Mouse (Mus musculus): ENCODE results near the gene Sdhc. TPM values are rescaled to one million over a fixed set of nuclear protein-coding genes. Genes with fewer than 3 reads are reported as not detected.
"Not testable (repeated sequence)": the region's sequence is repeated elsewhere in the genome, so short reads cannot be mapped to it uniquely, and the experiment has no call there.

The Sdhc gene
- polyA plus RNA-seq, 1 experiment from 2014 or later, result 291 TPM

- no peak for ATAC-seq (ENCODE audit: insufficient read depth, low FRiP score, low TSS enrichment)
Observed at GRCm38 (mm10) chr1:171157965-171158364, 7.6 kb upstream of the Sdhc start.

GRCm38 (mm10) chr1:171156644-171157043 lies 6.2 kb upstream of the Sdhc start:
- Histone ChIP-seq H3K9me3 (ENCODE audit: control insufficient read depth, low read length) (no peaks in the 10 kb centered on the region), H3K4me2 (ENCODE audit: low read depth) (no peak overlapping the region), H3K4me3 (ENCODE audit: low read depth, low read length) (no peak overlapping the region), H3K36me3 (ENCODE audit: control insufficient read depth, insufficient read depth, low read length) (no peaks in the 10 kb centered on the region), H3K27ac (ENCODE audit: low read depth, low read length) (no peak overlapping the region), H3K9ac (ENCODE audit: low read length) (no peak overlapping the region), H3K4me1 (ENCODE audit: control insufficient read depth, insufficient read depth, low read length) (no peaks in the 10 kb centered on the region), H3K27me3 (ENCODE audit: control insufficient read depth, insufficient read depth, low read length) (peaks cover 19% of the 10 kb centered on the region)
- DNase-seq (ENCODE audit: low spot score), result no peak
- WGBS, result 71% methylated on average over 3 of the region's 3 CpGs
- ATAC-seq (ENCODE audit: insufficient read depth, low FRiP score, low TSS enrichment), result no peak

More at GRCm38 (mm10) chr1:171157965-171158364, 7.6 kb upstream of the Sdhc start:
- Histone ChIP-seq H3K4me3 (ENCODE audit: low read depth, low read length) (no peak overlapping the region), H3K27me3 (ENCODE audit: control insufficient read depth, insufficient read depth, low read length) (peaks cover 19% of the 10 kb centered on the region), H3K4me1 (ENCODE audit: control insufficient read depth, insufficient read depth, low read length) (no peaks in the 10 kb centered on the region), H3K36me3 (ENCODE audit: control insufficient read depth, insufficient read depth, low read length) (no peaks in the 10 kb centered on the region), H3K9me3 (ENCODE audit: control insufficient read depth, low read length) (no peaks in the 10 kb centered on the region), H3K27ac (ENCODE audit: low read depth, low read length) (no peak overlapping the region), H3K4me2 (ENCODE audit: low read depth) (no peak overlapping the region), H3K9ac (ENCODE audit: low read length) (no peak overlapping the region)
- DNase-seq (ENCODE audit: low spot score), result no peak

- Histone ChIP-seq H3K9ac (ENCODE audit: low read length) (no peak overlapping the region), H3K36me3 (ENCODE audit: control insufficient read depth, insufficient read depth, low read length) (no peaks in the 10 kb centered on the region), H3K27me3 (ENCODE audit: control insufficient read depth, insufficient read depth, low read length) (no peaks in the 10 kb centered on the region), H3K4me2 (ENCODE audit: low read depth) (no peak overlapping the region), H3K4me3 (ENCODE audit: low read depth, low read length) (no peak overlapping the region), H3K27ac (ENCODE audit: low read depth, low read length) (no peak overlapping the region), H3K9me3 (ENCODE audit: control insufficient read depth, low read length) (no peaks in the 10 kb centered on the region), H3K4me1 (ENCODE audit: control insufficient read depth, insufficient read depth, low read length) (peaks cover 4% of the 10 kb centered on the region; the same call in 1 of the 2 replicates)
- ATAC-seq (ENCODE audit: insufficient read depth, low FRiP score, low TSS enrichment), result no peak
- no peak for DNase-seq (ENCODE audit: low spot score)
- 83% methylated on average over 4 of the region's 4 CpGs for WGBS
Observed at GRCm38 (mm10) chr1:171151966-171152365, 1.6 kb upstream of the Sdhc start.

GRCm38 (mm10) chr1:171150838-171151391 lies 512 bp upstream of the Sdhc start:
- Histone ChIP-seq H3K4me1 (ENCODE audit: control insufficient read depth, insufficient read depth, low read length) (peaks cover 4% of the 10 kb centered on the region; the same call in 1 of the 2 replicates), H3K36me3 (ENCODE audit: control insufficient read depth, insufficient read depth, low read length) (no peaks in the 10 kb centered on the region), H3K9me3 (ENCODE audit: control insufficient read depth, low read length) (no peaks in the 10 kb centered on the region), H3K4me3 (ENCODE audit: low read depth, low read length) (peak overlapping the region; percentile 61), H3K27ac (ENCODE audit: low read depth, low read length) (no peak overlapping the region), H3K9ac (ENCODE audit: low read length) (peak overlapping the region; percentile 67), H3K4me2 (ENCODE audit: low read depth) (peak overlapping the region; percentile 68), H3K27me3 (ENCODE audit: control insufficient read depth, insufficient read depth, low read length) (no peaks in the 10 kb centered on the region)
- WGBS, result 9% methylated on average over 18 of the region's 18 CpGs
- DNase-seq (ENCODE audit: low spot score), result peak; percentile 25
- no peak for ATAC-seq (ENCODE audit: insufficient read depth, low FRiP score, low TSS enrichment)

GRCm38 (mm10) chr1:171142981-171143380 lies 7.4 kb downstream of the Sdhc start:
- 89% methylated on average over 9 of the region's 11 CpGs for WGBS
- H3K27ac ChIP-seq (ENCODE audit: low read depth, low read length); H3K4me3 ChIP-seq (ENCODE audit: low read depth, low read length); DNase-seq (ENCODE audit: low spot score); H3K36me3 ChIP-seq (ENCODE audit: control insufficient read depth, insufficient read depth, low read length); ATAC-seq (ENCODE audit: insufficient read depth, low FRiP score, low TSS enrichment); H3K4me1 ChIP-seq (ENCODE audit: control insufficient read depth, insufficient read depth, low read length); H3K9me3 ChIP-seq (ENCODE audit: control insufficient read depth, low read length); H3K27me3 ChIP-seq (ENCODE audit: control insufficient read depth, insufficient read depth, low read length); H3K4me2 ChIP-seq (ENCODE audit: low read depth); H3K9ac ChIP-seq (ENCODE audit: low read length): not testable (repeated sequence)

- not testable (repeated sequence) for H3K9me3 ChIP-seq (ENCODE audit: control insufficient read depth, low read length); H3K27me3 ChIP-seq (ENCODE audit: control insufficient read depth, insufficient read depth, low read length); H3K4me2 ChIP-seq (ENCODE audit: low read depth); H3K9ac ChIP-seq (ENCODE audit: low read length); H3K4me3 ChIP-seq (ENCODE audit: low read depth, low read length); H3K4me1 ChIP-seq (ENCODE audit: control insufficient read depth, insufficient read depth, low read length); H3K36me3 ChIP-seq (ENCODE audit: control insufficient read depth, insufficient read depth, low read length); H3K27ac ChIP-seq (ENCODE audit: low read depth, low read length); DNase-seq (ENCODE audit: low spot score); ATAC-seq (ENCODE audit: insufficient read depth, low FRiP score, low TSS enrichment)
- WGBS, result 86% methylated on average over 8 of the region's 8 CpGs
Observed at GRCm38 (mm10) chr1:171137486-171138155, 12.8 kb downstream of the Sdhc start.

GRCm38 (mm10) chr1:171135600-171135999 lies 14.8 kb downstream of the Sdhc start:
- Histone ChIP-seq H3K27ac (ENCODE audit: low read depth, low read length) (no peak overlapping the region), H3K4me3 (ENCODE audit: low read depth, low read length) (no peak overlapping the region), H3K4me2 (ENCODE audit: low read depth) (no peak overlapping the region), H3K36me3 (ENCODE audit: control insufficient read depth, insufficient read depth, low read length) (peaks cover 7% of the 10 kb centered on the region), H3K9me3 (ENCODE audit: control insufficient read depth, low read length) (no peaks in the 10 kb centered on the region), H3K27me3 (ENCODE audit: control insufficient read depth, insufficient read depth, low read length) (no peaks in the 10 kb centered on the region), H3K4me1 (ENCODE audit: control insufficient read depth, insufficient read depth, low read length) (no peaks in the 10 kb centered on the region), H3K9ac (ENCODE audit: low read length) (no peak overlapping the region)
- 96% methylated on average over 2 of the region's 2 CpGs for whole genome bisulfite sequencing
- ATAC-seq (ENCODE audit: insufficient read depth, low FRiP score, low TSS enrichment) (no peak), DNase-seq (ENCODE audit: low spot score) (no peak)

- Histone ChIP-seq H3K27me3 (ENCODE audit: control insufficient read depth, insufficient read depth, low read length) (no peaks in the 10 kb centered on the region), H3K36me3 (ENCODE audit: control insufficient read depth, insufficient read depth, low read length) (peaks cover 7% of the 10 kb centered on the region), H3K27ac (ENCODE audit: low read depth, low read length) (no peak overlapping the region), H3K4me2 (ENCODE audit: low read depth) (no peak overlapping the region), H3K4me3 (ENCODE audit: low read depth, low read length) (no peak overlapping the region), H3K9ac (ENCODE audit: low read length) (no peak overlapping the region), H3K9me3 (ENCODE audit: control insufficient read depth, low read length) (no peaks in the 10 kb centered on the region), H3K4me1 (ENCODE audit: control insufficient read depth, insufficient read depth, low read length) (no peaks in the 10 kb centered on the region)
- ATAC-seq (ENCODE audit: insufficient read depth, low FRiP score, low TSS enrichment), result no peak
- no peak for DNase-seq (ENCODE audit: low spot score)
- 96% methylated on average over 1 of the region's 1 CpGs for WGBS
Observed at GRCm38 (mm10) chr1:171130971-171131370, 19.4 kb downstream of the Sdhc start.

- H3K27me3 ChIP-seq (ENCODE audit: control insufficient read depth, insufficient read depth, low read length), result no peaks in the 10 kb centered on the region
- no peaks in the 10 kb centered on the region for H3K9me3 ChIP-seq (ENCODE audit: control insufficient read depth, low read length)
- no peak overlapping the region for H3K9ac ChIP-seq (ENCODE audit: low read length)
- DNase-seq (ENCODE audit: low spot score) (no peak), ATAC-seq (ENCODE audit: insufficient read depth, low FRiP score, low TSS enrichment) (no peak)
- H3K4me1 ChIP-seq (ENCODE audit: control insufficient read depth, insufficient read depth, low read length), result no peaks in the 10 kb centered on the region
- 62% methylated on average over 7 of the region's 7 CpGs for WGBS
- no peak overlapping the region for H3K27ac ChIP-seq (ENCODE audit: low read depth, low read length)
- peaks cover 6% of the 10 kb centered on the region for H3K36me3 ChIP-seq (ENCODE audit: control insufficient read depth, insufficient read depth, low read length)
- H3K4me2 ChIP-seq (ENCODE audit: low read depth), result no peak overlapping the region
- H3K4me3 ChIP-seq (ENCODE audit: low read depth, low read length), result no peak overlapping the region
Observed at GRCm38 (mm10) chr1:171129251-171129650, 21.2 kb downstream of the Sdhc start.
